Mouse (Mus musculus): ENCODE results near the gene Aspg. TPM values are rescaled to one million over a fixed set of nuclear protein-coding genes. Genes with fewer than 3 reads are reported as not detected.

The Aspg gene
- total RNA-seq, 1 experiment from 2014 or later = not detected

DNA sequence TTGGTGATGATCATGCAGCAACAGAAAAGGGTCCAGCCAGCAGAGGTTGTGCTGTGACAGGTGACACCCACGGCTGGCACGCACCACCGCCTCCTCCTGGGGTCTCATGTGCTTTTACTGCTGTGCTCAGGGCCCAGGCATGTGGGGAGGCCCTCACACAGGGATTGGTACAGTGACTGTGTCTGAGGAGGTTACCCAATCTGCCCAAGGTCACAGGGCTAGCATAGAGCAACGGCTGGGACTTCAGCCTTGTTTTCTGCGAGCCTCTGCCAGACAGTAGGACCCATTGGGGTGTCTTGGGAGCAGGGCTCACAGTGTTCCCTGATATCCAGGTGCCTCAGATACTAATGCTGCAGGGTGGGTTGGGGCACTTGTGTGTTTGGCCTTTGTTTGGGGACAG lies 4.8 kb downstream of the Aspg start:
- ATAC-seq (ENCODE audit: extremely low read depth, insufficient number of reproducible peaks, low FRiP score, poor library complexity, severe bottlenecking) = no peak

DNA sequence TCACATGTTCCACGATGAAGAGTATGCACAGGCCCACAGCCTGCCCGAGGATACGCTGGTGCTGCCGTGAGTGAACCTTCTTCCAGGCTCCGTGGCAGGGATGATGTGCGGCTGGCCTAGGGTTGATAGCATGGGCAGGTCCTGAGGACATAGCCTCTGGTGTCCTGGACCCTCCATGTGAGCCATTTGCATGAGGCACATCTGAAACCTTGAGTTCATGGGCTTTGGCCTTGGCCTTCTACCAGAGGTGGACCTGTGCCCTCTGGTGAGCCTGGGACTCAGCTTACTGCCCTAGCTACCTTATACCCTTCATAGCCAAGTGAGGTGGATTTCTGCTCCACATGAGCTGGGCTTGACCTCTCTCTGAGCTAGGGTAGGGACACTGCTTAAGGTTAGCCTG lies 5.8 kb downstream of the Aspg start:
- no peak for ATAC-seq (ENCODE audit: extremely low read depth, insufficient number of reproducible peaks, low FRiP score, poor library complexity, severe bottlenecking)

DNA sequence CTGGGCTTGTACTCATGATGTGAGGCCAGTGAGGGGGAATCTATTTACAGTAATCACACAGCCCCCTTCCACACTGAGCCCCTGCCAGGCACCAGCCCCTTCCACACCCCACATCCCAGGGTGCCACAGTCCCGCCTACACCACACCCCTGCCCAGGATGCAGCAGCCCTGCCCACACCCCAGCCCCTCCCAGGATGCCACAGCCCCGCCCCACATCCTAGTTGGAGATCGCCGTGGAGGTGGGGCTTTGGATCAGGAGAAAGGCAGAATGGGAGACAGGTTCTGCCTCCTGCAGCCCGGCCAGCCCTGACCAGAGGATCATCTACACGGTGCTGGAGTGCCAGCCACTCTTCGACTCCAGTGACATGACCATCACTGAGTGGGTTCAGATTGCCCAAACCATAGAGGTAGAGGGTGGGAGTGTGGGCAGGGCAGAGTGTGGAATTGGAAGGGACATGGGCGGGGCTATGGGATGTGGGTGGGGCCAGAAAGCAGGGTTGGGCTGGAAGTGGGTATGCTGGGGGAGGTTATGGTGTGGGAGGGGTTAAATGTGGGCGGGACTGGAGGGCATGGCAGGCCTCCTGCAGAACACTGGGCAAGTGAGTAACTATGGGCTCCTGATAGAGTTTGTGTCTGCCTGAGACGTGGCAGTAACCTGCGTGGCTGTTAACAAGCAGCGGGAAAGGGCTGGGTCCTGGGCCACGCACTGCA lies 6.4 kb downstream of the Aspg start:
- ATAC-seq (ENCODE audit: extremely low read depth, insufficient number of reproducible peaks, low FRiP score, poor library complexity, severe bottlenecking) = no peak

DNA sequence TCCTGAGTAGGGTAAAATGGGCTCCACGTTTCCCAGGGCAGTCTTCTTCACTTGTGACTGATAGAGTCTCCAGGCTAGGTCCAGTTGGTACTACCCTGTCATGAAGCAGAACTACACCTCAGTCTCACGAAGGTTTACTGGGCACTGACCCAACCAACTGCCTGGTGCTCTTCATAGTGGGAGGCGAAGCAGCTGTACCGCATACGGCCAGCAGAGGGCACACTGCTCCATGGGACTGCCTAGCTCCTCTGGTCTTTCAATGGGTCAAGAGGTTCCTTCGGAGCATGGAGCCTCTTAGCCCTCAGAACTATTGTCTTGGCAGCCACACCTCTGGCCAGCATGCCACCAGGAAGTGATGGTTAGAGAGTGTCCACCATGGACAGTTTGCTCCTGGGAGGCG lies 7.2 kb downstream of the Aspg start:
- ATAC-seq (ENCODE audit: extremely low read depth, insufficient number of reproducible peaks, low FRiP score, poor library complexity, severe bottlenecking) = peak; percentile 47

DNA sequence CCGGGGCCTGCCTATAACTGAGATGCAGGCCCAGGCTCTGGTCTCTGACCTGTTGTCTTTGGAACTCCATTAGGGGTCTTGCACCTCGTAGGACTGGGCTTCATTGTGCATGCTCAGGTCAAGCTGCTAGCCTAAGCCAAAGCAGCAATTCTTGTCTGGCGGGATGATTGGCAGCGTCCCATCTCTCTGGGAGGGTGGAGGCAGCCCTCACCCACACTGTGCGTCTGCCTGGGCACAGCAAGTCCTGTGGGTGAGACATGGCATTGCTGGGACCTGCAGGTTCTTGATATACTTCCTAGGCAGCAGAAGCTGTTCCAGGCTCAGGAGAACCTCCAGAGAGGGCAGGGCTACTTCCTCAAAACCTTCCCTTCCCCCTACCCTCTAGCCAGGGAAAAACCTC lies 10.5 kb downstream of the Aspg start:
- no peak for ATAC-seq (ENCODE audit: extremely low read depth, insufficient number of reproducible peaks, low FRiP score, poor library complexity, severe bottlenecking)

DNA sequence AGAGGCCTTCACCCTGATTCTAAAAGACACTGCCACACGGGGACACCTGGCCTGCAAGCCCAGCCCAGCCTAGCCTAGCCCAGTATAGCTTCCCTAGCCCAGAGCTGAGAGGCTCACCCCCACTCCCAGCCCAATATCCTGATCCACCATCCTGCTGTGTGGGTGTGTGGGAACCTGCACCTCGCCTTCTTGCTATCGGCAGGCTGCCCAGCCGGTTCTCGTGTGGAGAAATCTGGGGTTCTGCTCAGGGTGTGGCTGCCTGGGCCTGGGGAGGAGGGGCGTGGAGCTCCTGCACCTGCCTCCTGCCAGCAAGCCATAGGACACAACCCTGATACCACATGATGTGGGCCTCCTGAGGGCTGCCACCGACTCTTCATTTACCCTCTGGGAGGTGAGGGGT lies 11.2 kb downstream of the Aspg start:
- no peak for ATAC-seq (ENCODE audit: extremely low read depth, insufficient number of reproducible peaks, low FRiP score, poor library complexity, severe bottlenecking)

DNA sequence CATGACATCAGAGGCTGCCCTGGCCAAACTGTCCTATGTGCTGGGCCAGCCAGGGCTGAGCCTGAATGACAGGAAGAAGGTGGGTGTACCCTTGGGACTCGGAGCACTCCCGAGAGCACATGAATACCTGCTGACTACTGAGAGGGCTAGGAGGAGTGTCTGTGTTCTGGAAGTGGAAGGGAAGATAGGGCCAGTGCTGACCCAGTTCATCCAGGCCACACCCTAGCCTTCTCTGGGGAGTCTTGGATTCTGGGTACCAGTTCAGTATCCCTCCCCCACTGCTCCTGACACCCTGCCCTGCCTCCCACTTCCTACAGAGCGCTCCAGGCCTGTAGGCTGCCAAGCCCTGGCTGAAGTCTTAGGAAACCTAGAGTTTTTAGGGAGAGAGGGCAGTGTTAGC lies 14.7 kb downstream of the Aspg start:
- ATAC-seq (ENCODE audit: extremely low read depth, insufficient number of reproducible peaks, low FRiP score, poor library complexity, severe bottlenecking) = no peak

DNA sequence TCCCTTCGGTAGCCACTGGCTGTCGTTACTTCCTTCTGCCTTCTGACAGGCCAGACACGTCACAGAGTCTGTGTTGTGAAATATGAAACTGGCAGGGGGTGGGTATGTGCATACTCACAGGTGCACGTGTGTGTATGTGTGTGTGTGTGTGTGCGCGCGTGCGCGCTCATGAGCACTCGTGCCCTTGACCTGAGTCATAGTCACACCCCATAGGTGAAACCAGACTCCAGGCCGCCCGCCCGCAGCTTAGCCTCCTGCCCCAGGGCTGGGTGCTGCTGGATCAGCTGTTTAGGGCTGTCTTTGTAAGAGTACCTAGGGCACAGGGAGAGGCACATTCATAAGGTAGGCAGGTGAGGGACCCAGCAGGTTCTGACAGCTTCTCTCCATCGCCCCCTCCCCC lies 19.4 kb downstream of the Aspg start:
- ATAC-seq (ENCODE audit: extremely low read depth, insufficient number of reproducible peaks, low FRiP score, poor library complexity, severe bottlenecking) = no peak; the same call in 1 of the 2 replicates

DNA sequence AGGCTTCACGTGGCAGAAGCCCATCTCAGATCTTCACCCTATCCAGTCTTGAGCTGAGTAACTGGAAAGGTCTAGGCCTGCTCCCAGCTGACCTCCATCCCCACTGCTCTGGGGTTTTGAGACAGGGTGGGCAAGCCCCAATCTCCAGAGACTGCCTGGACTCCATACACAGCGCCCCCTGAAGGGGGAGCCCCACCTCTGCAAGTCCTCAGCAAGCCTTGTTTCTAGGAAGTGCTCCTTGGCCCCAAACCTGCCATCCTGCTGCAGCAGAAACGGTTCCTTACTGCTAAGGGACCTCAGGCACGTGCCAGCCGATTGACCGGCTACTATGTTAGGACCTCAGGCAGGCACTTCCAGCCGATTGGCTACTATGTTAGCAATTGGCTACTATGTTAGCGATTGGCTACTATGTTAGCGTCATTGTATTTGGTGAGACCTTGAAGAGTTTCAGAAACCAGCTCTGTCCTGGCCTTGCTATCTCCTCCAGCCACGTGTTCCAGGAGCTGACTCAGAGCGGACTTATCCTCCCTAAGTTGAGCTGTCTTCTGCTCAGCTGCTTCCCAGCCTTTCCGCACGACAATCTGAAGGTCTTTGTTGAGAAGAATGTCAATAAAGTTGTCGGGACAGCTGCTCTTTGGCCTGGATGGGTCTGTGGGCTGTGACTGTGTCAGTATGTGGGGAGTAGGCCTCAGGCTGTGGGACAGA lies 20.6 kb downstream of the Aspg start:
- no peak for ATAC-seq (ENCODE audit: extremely low read depth, insufficient number of reproducible peaks, low FRiP score, poor library complexity, severe bottlenecking)

DNA sequence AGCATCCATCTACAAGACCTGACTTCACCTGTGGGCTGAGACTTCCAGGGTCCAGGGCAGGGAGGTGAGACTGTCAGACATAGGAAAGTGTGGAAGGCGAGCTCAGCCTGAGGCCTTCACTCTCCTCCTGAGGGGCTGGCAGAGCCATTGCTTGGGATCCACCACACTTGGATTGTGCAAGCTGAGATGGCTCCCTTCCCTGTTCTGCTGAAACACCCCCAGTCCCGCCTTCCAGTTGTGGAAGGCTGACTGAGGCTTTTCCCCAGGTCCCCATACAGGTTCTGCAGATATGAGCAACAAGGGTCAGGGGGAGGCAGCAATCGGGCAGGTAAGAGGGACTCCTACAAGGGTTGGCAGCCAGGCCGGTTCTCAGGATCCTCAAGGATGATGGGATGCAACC lies 22.0 kb downstream of the Aspg start:
- no peak for ATAC-seq (ENCODE audit: extremely low read depth, insufficient number of reproducible peaks, low FRiP score, poor library complexity, severe bottlenecking)

DNA sequence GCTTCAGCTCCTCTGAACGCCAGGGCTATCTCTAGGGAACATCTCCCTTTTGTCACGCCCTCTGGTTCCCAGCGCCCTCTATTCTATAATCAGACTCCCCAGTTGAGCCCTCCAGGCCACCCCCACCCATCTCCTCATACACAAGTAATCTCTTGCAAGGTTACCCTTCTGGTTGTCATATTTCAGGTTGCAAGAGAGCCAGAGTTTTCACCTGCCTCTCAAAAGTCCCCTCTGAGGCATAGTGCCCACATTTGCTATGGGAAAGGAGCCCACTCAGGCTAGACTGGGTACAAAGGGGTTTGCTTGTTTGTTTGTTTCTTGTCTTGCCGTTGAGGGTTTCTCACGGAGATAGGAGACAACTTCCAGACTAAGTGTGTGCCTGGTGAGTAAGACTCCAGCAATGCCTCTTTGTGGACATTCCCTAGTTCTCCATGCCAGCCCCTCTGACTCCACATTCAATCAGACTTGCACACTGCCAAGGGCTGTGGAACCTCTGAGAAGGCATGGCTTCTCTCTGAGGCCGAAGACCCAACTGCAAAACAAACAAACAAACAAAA lies 22.9 kb downstream of the Aspg start:
- ATAC-seq (ENCODE audit: extremely low read depth, insufficient number of reproducible peaks, low FRiP score, poor library complexity, severe bottlenecking) = no peak

DNA sequence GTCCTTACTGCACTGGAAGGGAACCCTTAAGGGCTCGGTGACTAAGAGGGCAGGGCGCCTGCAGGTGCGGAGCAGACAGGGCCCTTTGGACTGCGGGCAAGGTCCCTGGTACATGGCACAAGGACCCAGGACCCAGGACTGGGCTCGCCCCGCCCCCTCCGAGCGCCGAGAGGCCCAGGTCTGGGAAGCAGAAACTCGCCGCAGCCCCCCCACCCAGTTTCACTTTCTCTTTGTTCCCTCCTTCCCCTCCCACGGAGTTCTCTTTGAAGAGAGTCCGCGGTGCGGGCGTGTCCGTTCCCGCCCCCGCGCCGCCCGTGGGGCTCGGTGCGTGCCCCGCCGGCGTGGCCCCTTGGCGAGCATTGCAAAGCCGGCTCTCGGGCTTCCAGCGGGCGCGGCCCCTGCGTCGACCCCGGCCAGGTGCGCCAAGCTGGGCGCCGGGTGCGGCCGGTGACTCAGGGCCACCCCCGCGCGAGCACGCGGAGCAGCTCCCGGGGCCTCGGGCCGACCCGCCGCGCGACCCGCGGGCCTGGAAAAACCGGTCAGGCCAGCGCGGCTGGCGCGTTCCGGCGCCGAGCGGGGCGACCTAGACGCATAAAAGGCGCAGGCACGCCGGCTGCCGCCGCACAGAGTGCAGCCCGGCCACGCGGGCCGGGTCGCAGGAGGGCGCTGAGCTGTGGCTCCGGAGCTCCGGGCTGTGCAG lies 23.8 kb downstream of the Aspg start:
- ATAC-seq (ENCODE audit: extremely low read depth, insufficient number of reproducible peaks, low FRiP score, poor library complexity, severe bottlenecking) = no peak

DNA sequence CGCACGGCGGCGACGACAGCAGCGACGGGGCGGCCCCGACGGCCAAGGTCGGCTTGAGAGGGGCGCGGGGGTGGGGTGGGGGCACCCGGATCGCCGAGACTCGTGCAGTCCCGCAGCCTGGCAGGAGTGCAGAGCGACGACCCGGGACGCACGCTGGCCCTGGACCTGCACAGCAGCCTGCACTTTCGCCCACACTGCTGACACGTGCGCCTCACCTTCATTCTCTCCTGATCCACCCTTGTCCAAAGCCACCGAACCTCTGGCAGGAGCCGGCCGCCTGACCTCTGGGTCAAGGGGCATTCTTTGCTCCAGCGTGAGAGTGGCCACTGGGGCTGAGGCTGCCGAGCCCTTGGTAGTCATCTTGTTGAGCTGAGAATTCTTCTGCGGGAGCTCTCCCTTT lies 24.5 kb downstream of the Aspg start:
- no peak for ATAC-seq (ENCODE audit: extremely low read depth, insufficient number of reproducible peaks, low FRiP score, poor library complexity, severe bottlenecking)

DNA sequence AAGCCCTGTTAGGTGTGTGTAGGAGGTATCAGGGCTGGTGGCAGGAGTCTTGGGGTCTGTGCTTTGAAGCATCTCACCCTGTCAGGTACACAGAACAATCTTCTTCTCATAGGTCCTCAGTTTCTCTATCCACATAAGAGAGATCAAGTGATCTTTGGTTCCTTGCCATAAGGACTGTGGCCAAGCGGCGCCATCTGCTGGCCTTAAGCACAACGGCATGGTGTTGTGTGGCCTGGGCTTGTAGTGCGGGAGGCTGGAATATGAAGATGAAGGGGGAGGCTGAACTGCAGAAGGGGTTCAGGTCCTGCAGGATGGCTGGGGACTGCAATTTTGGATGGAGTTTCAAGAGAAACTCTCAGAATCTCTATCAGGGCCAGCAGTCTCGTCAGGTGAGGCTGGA lies 33.8 kb downstream of the Aspg start:
- no peak; the same call in 1 of the 2 replicates for ATAC-seq (ENCODE audit: extremely low read depth, insufficient number of reproducible peaks, low FRiP score, poor library complexity, severe bottlenecking)

DNA sequence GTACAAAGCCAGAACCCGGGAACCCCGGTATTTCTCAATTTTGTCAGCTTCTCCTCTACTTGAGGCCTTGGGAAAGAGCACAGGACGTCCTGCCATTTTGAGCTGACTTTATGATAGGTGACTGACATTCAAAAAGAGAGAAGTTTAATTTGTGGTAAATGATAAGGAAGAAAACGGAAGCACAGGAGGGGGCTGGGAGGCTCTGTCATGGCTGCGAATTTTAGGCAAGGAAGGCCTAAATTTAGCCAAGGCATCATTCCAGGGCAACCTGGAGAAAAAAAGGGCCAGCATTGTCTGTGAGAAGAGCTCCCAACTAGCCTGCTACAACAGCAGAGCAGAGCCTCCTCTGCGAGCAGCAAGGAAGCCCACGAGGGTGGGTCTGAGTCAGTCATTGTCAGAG lies 34.3 kb downstream of the Aspg start:
- ATAC-seq (ENCODE audit: extremely low read depth, insufficient number of reproducible peaks, low FRiP score, poor library complexity, severe bottlenecking) = no peak

DNA sequence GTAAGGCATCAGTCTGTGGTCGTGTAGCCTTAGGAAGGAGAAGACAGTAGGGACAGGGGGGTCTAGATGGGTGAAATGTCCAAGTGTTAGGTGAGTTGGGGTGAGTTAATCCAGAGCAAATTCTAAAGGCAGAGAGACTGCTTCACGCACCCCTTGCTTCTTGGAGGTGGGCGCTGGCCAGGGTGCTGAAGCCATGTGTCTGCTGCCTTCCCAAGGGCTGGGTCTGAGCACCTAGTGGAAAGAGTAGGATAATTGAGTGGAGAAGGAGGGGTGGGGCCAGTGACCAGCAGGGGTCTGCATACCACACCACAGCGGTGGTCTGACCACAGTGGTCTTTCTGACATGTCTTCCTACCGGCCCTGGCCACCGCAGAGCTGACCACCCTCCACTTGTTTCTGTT lies 34.8 kb downstream of the Aspg start:
- no peak for ATAC-seq (ENCODE audit: extremely low read depth, insufficient number of reproducible peaks, low FRiP score, poor library complexity, severe bottlenecking)

DNA sequence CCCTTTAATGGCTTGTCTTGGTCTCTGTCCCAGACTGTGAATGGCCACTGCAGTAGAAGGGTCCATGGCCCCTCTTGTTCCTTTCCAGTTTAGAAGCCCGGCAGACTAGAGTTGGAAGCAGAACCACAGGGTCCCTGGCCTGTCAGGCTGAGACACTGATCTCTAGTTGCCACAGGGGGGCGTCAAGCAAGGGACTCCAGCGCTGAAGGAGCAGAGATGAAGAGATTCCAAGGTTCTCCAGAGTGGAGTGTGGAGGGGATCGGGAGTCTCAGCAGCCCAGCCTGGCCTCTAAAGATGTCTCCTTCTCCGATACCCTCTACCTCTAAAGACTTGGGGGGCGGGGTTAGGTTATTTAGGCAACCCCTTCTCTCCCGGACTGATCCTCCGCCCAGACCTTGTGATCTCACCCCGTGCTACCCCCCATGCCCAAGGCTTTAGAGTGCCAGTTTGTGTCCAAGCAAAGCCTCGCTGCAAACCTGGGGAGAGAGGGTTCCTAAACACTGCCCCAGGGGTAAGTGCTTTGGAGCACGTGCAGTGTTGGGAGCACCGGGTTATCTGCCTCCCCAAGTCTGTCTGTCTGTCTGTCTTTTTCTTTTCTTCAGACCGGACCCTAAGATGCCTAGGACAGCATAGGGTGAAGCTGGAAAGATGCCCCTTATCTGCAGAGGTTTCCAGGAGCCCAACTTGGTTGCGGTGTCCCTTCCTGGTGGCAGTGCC lies 36.8 kb downstream of the Aspg start:
- no peak for ATAC-seq (ENCODE audit: extremely low read depth, insufficient number of reproducible peaks, low FRiP score, poor library complexity, severe bottlenecking)

DNA sequence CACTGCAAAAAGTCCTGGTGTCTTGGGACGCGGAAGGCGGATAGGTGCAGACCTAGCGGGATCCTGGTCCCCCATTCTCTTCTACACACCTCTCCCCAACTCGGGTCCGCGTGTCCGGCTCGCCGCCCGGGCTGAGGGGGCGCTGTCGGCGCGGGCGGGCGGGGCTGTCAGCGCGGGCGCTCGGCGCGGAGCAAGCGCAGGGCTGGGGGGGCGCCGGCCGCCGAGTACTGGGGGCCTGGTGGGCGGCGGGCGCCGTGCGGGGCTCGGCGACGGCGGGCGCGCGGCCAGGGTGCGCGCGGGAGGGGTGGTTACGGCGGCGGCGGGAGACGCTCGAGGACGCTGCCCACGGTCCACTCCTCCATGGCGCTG lies 37.3 kb downstream of the Aspg start:
- no peak for ATAC-seq (ENCODE audit: extremely low read depth, insufficient number of reproducible peaks, low FRiP score, poor library complexity, severe bottlenecking)

DNA sequence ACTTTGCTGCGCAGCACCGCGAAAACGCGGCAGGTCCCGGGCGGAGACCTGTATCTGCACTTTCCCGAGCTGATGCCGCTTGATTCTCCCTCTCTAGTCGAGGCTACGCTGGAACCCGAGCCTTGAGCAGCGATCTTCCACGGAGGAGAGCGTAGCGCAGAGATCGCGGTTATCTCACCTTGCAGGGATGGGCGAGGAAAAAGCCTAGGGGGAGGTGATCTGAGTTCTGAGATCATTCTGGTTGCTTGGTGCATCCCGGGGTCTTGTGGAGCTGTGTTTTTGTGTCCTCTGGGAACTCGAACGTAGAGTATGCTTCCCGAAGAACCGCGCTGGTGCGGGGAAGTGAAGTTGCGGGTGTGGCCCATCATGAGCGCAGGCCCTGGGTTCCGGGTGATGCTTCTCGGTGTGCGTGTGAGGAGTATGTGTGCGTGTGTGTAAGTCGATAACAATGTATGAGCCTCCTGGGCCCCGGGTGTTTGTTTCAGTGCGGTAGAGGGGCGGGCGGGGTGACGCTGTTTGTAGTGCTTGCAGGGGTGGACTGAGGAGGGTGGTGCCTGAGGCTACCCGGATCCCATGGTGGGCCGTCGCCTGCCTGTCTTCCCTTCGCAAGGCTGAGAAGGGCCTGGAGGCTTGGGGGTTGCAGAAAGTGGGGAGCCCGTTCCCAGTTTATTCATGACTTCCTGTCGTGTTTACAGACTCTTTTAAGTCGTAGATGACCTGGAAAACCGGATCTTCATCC lies 38.1 kb downstream of the Aspg start:
- no peak for ATAC-seq (ENCODE audit: extremely low read depth, insufficient number of reproducible peaks, low FRiP score, poor library complexity, severe bottlenecking)

Data from neutrophil, adult 5-6 weeks (primary cell).